Mouse (Mus musculus) forebrain, embryonic 11.5 days (tissue): ENCODE measurements around the gene Olfml2a. TPM values are rescaled to one million over a fixed set of nuclear protein-coding genes. Genes with fewer than 3 reads are reported as not detected.
A peak's percentile ranks its signal among the peaks of the same experiment; 100 is the strongest.

Experiments
- ATAC-seq: fragments of 200-750 bp; cut with Nextera tagmentation; replicated peaks from 2 replicates; pipeline ENCODE4 v1.8.0; 2017; ENCODE audit warnings: moderate TSS enrichment; ENCODE audit not compliant: low FRiP score
- DNase-seq: peaks from one replicate; pipeline ENCODE4 v3.0.0-alpha.2; 2017; ENCODE audit warnings: low spot score
- H3K27ac ChIP-seq: fragments of 300-500 bp; sonication (generic); 2 replicates; pipeline ENCODE4 v1.5.1; 2014; ENCODE audit warnings: low read depth, low read length
- H3K27me3 ChIP-seq: fragments of 300-500 bp; sonication (generic); 2 replicates; pipeline ENCODE4 v1.6.1; 2014; ENCODE audit warnings: mild to moderate bottlenecking, low read length, mixed read lengths; ENCODE audit not compliant: control insufficient read depth, insufficient read depth
- H3K36me3 ChIP-seq: fragments of 300-500 bp; sonication (generic); 2 replicates; pipeline ENCODE4 v1.6.1; 2014; ENCODE audit warnings: mild to moderate bottlenecking, low read length, moderate library complexity, mixed read lengths; ENCODE audit not compliant: control insufficient read depth, insufficient read depth
- H3K4me1 ChIP-seq: fragments of 300-500 bp; sonication (generic); replicated peaks from 2 replicates; pipeline ENCODE4 v1.6.1; 2014; ENCODE audit warnings: low read length, mixed read lengths; ENCODE audit not compliant: control insufficient read depth, insufficient read depth
- H3K4me2 ChIP-seq: fragments of 300-500 bp; sonication (generic); 2 replicates; pipeline ENCODE4 v1.6.1; 2014; ENCODE audit warnings: low read depth, mild to moderate bottlenecking, low read length, moderate library complexity, mixed read lengths; ENCODE audit not compliant: severe bottlenecking
- H3K4me3 ChIP-seq: fragments of 300-500 bp; sonication (generic); 2 replicates; pipeline ENCODE4 v1.5.1; 2014; ENCODE audit warnings: low read depth, low read length
- H3K9ac ChIP-seq: fragments of 300-500 bp; sonication (generic); 2 replicates; pipeline ENCODE4 v1.6.1; 2014; ENCODE audit warnings: low read length
- H3K9me3 ChIP-seq: fragments of 300-500 bp; sonication (generic); 2 replicates; pipeline ENCODE4 v1.6.1; 2016; ENCODE audit warnings: low read length, mixed read lengths; ENCODE audit not compliant: control insufficient read depth
- WGBS: fragments of 180-500 bp; shearing (Covaris S2); extraction: QIAGEN DNeasy Blood & Tissue Kit; methylation state at CpG from one replicate; pipeline ENCODE4 v1.1.7; 2014; 5-methylcytosine and 5-hydroxymethylcytosine counted together
- polyA plus RNA-seq: library from polyadenylated mRNA; unstranded; fragments of >200 nt; fragmentation: Nextera tagmentation; extraction: Ambion mirVana; gene quantifications from 2 replicates; pipeline ENCODE4 v1.2.1, GENCODE M21; 2014

Olfml2a gene
- polyA plus RNA-seq, 1 experiment from 2014 or later, result 2.6 TPM

DNA sequence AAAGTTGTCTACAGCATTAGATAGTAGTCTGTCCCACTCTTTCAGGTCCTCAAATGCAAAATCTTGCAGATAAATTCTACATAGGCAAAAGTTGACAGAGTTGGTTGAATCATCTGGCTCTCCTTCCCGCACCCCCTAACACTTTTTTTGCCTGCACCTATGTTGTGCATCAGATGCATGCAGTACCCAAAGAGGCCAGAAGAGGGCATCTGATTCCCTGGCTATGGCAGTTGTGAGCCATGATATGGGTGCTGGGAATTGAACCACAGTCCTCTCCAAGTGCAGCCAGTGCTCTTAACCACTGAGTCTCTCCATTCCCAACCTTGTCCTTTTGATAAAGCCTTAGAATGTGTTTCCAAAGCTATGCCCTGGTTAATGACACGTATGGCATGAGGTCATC lies 51.7 kb downstream of the Olfml2a start:
- ATAC-seq (no peak), DNase-seq (no peak)
- WGBS, result 94% methylated on average over 2 of the region's 2 CpGs
- Histone ChIP-seq H3K27ac (no peak overlapping the region), H3K9me3 (no peaks in the 10 kb centered on the region; the same call in 1 of the 2 replicates), H3K27me3 (no peaks in the 10 kb centered on the region), H3K4me2 (no peak overlapping the region), H3K4me3 (no peak overlapping the region), H3K36me3 (no peaks in the 10 kb centered on the region), H3K4me1 (no peaks in the 10 kb centered on the region), H3K9ac (no peak overlapping the region)

DNA sequence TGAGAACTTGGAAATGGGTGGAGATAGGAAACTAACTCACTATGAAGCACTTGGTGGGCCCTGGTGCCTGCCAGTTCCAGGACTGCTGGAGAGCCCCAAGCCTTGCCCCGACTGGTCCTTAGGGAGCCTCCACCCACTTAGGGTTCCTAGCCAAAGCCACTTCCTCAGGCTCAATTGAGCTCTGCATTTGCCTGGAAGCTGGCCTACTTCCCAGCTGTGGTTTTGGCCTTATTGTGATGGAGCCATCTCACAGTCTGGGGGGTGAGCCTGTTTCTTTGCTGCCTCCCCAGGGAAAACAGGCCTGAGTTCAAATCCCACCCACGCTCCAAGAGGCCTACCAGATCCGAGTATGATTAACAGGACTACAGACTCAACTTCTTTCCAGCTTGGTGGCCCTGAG lies 54.8 kb downstream of the Olfml2a start:
- DNase-seq (no peak), ATAC-seq (no peak)
- no peak overlapping the region for H3K9ac ChIP-seq
- H3K27ac ChIP-seq, result no peak overlapping the region
- no peaks in the 10 kb centered on the region for H3K4me1 ChIP-seq
- H3K4me3 ChIP-seq, result no peak overlapping the region
- H3K9me3 ChIP-seq, result no peaks in the 10 kb centered on the region; the same call in 1 of the 2 replicates
- WGBS, result 85% methylated on average over 3 of the region's 3 CpGs
- H3K36me3 ChIP-seq, result no peaks in the 10 kb centered on the region
- H3K4me2 ChIP-seq, result no peak overlapping the region
- H3K27me3 ChIP-seq, result no peaks in the 10 kb centered on the region

DNA sequence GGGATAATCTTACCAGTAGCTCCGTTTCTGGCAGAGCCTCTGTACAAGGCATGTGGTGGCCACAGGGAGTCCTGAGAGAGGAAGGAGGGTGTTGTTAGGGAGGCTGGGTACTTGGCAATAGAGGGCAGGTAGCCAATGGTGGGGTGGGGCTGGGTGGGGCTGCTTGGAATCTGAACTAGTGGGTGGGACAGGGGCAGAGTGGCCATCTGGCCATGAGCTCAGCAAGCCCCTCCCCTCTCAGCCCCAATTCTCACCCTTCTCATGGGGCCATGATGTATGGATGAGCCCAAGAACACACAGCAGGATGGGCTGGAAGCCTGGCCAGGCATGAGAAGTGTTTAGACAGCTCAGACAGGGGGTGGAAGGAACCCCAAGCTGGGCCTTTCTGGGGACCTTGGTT lies 55.6 kb downstream of the Olfml2a start:
- Histone ChIP-seq H3K9ac (no peak overlapping the region), H3K4me2 (no peak overlapping the region), H3K4me1 (no peaks in the 10 kb centered on the region), H3K9me3 (no peaks in the 10 kb centered on the region; the same call in 1 of the 2 replicates), H3K27me3 (no peaks in the 10 kb centered on the region), H3K4me3 (no peak overlapping the region), H3K36me3 (no peaks in the 10 kb centered on the region), H3K27ac (no peak overlapping the region)
- ATAC-seq (no peak), DNase-seq (no peak)
- WGBS, result 81% methylated on average over 1 of the region's 1 CpGs

DNA sequence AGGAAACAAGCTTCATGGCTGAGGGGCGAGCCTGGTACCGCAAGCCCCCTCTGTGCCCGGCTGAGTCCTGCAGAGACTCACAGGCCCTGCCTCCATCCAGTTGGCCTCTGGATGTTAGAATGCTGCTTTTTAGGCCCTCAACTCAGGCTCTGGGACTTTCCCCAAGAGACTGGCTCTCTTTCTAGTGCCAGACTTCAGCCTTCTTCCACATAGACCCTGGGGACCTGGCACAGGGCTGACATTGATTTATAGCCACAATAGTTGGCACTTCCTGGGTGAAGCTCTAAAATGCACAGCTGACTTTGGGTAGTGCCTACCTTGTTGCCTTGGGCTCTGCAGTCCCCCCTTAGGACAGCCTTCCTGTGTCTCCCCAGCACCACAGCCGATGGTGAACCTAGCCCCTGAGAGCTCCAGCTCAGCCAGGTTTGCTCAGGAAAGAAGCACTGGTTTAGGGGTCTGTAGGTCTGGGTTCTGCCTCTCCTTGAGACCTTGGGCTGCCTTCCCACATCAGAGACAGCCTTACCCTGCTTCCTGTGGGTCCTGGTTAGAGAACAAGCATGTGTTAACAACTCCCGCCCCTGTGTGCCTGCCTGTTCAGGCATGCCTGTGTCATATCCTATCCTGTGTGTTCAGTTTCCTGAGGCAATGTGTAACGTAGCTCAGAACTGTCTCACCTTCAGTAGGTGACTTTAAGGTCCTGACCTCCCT lies 56.2 kb downstream of the Olfml2a start:
- H3K9me3 ChIP-seq, result no peaks in the 10 kb centered on the region; the same call in 1 of the 2 replicates
- H3K27ac ChIP-seq, result no peak overlapping the region
- H3K4me3 ChIP-seq, result no peak overlapping the region
- no peak overlapping the region for H3K9ac ChIP-seq
- H3K27me3 ChIP-seq, result no peaks in the 10 kb centered on the region
- ATAC-seq (no peak), DNase-seq (no peak)
- WGBS, result 87% methylated on average over 6 of the region's 6 CpGs
- H3K4me2 ChIP-seq, result no peak overlapping the region
- no peaks in the 10 kb centered on the region for H3K36me3 ChIP-seq
- no peaks in the 10 kb centered on the region for H3K4me1 ChIP-seq

DNA sequence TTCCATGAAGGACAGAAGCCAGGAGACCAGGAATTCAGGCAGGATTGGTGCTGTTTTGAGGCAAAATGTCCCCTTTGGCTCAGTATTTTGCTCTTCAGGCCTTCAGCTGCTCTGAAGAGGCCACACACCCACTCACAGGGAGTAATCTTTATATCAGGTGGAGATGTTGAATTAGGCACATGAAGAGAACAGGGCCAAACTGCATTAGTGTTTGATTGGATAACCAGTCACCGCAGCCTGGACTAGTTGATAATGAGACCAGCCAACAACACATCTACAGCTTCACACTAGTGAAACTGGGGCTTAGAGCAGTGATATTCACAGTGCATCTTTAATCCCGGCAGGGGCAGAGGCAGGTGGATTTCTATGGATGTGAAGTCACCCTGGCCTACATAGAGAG lies 57.2 kb downstream of the Olfml2a start:
- ATAC-seq (no peak), DNase-seq (peak; percentile 13)
- Histone ChIP-seq H3K4me1 (no peaks in the 10 kb centered on the region), H3K9ac (no peak overlapping the region), H3K4me2 (no peak overlapping the region), H3K4me3 (no peak overlapping the region), H3K36me3 (no peaks in the 10 kb centered on the region), H3K9me3 (no peaks in the 10 kb centered on the region; the same call in 1 of the 2 replicates), H3K27ac (no peak overlapping the region), H3K27me3 (no peaks in the 10 kb centered on the region)
- WGBS, result 91% methylated on average over 2 of the region's 2 CpGs

DNA sequence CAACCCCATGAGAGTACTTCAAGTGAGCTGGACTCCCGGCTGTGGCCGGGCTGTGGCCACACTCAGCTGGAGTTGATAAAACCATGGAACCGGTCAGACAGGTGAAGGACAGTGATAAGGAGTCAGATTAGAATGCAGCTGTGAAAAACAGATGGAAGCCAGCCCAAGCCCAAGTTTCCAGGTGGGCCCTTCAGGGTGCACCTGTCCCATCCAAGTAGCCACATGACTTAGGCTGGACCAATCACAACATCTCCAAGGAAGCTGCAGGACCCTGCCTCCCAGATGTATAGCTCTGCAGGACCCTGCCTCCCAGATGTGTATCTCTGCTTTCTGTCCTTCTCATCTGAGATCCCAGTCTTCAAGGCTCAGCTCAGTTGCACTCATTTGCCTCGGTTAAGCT lies 60.2 kb downstream of the Olfml2a start:
- ATAC-seq, result no peak
- WGBS, result 79% methylated on average over 4 of the region's 4 CpGs
- no peak for DNase-seq
- Histone ChIP-seq H3K9ac (no peak overlapping the region), H3K36me3 (no peaks in the 10 kb centered on the region), H3K4me2 (no peak overlapping the region), H3K9me3 (no peaks in the 10 kb centered on the region), H3K4me3 (no peak overlapping the region), H3K4me1 (no peaks in the 10 kb centered on the region), H3K27me3 (no peaks in the 10 kb centered on the region), H3K27ac (no peak overlapping the region)

DNA sequence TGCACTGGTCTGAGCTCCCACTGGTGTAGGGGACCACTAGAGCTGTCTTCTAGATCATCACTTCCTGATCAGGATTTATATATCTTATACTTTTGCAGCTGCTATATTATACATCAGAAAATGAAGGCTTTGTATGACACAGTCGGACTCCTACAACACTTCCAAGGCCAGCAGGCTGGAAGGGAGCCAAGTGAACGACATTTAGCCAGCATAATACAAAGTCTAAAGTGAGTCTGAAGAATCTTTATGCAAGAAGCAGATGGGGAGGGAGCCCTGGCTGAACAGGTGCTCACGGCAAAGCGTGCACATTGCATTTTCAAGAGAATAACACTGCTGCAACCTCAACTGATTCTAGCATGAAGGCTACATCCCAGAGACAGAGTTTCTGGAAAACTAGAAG lies 60.7 kb downstream of the Olfml2a start:
- H3K27ac ChIP-seq, result no peak overlapping the region
- 70% methylated on average over 4 of the region's 4 CpGs for WGBS
- DNase-seq, result peak; percentile 11

DNA sequence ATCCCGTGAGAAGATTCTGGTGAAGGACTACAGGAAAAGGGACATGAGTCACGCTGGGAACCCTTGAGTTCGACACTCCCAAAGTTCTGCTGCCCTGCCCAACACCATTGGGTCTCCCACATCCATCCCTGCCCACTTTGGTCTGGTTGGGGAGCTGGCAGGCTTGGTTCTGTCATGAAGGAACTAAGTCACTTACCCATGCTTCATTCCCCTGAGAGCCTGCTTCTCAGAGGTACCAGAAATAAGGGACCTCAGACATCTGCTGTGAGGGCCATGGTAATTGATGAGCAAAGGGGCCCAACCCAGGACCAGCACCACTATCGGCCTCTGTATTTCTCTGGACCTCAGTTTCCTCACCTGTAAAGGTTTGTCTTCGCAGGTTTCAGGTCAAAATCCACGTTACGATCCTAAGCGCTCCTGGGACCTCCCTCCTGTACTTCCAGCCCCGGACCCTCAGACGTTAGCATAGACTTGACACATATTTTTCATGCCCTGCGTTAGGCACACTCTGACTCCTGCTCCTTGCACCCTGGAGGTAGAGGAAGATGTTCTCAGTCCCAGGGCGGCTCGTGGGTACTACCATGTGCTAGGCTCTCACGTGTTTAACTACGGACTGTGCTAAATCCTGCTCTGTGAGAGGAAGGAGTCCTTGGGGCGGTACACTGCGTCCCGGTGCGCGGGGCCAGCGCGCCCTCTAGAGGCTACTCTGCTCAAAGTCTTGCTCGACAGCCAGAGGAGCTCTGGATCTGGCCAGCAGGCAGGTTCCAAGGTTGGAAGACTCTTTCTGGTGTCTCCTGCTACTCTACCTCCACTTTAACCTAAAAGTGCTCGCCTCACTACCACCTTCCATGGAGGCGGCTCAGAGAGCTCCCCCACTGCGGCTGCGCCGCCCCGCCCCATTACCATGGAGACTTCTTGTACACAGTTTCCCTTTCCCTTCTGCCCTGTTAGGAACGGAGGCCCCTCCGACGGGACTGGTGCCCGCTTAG lies 65.9 kb downstream of the Olfml2a start, which contains the start of gene Wdr38:
TSS of gene Wdr38 (plus strand) at position 91 of the 989 bp plus-strand sequence.
- H3K4me2 ChIP-seq, result peak within 1 kb of the TSS; percentile 38; the same call in 1 of the 2 replicates
- ATAC-seq (peak; percentile 89), DNase-seq (peak; percentile 93)
- 16% methylated on average over 33 of the region's 33 CpGs for WGBS
- peak within 1 kb of the TSS; percentile 6; the same call in 1 of the 2 replicates for H3K4me3 ChIP-seq
- no peaks in the 10 kb centered on the region for H3K9me3 ChIP-seq
- peak within 1 kb of the TSS; percentile 30 for H3K9ac ChIP-seq
- H3K36me3 ChIP-seq, result peaks cover 12% of the 10 kb centered on the region; the same call in 1 of the 2 replicates
- H3K27ac ChIP-seq, result no peak within 1 kb of the TSS
- H3K4me1 ChIP-seq, result peaks cover 2% of the 10 kb centered on the region
- no peaks in the 10 kb centered on the region for H3K27me3 ChIP-seq

More for the DNA sequence above, 60.7 kb downstream of the Olfml2a start:
- no peak for ATAC-seq
- Histone ChIP-seq H3K4me2 (no peak overlapping the region), H3K9ac (no peak overlapping the region), H3K4me3 (no peak overlapping the region), H3K27me3 (no peaks in the 10 kb centered on the region), H3K4me1 (no peaks in the 10 kb centered on the region), H3K9me3 (no peaks in the 10 kb centered on the region), H3K36me3 (no peaks in the 10 kb centered on the region)
